Mouse (Mus musculus): ENCODE results near the gene Cers6.

The Cers6 gene

DNA sequence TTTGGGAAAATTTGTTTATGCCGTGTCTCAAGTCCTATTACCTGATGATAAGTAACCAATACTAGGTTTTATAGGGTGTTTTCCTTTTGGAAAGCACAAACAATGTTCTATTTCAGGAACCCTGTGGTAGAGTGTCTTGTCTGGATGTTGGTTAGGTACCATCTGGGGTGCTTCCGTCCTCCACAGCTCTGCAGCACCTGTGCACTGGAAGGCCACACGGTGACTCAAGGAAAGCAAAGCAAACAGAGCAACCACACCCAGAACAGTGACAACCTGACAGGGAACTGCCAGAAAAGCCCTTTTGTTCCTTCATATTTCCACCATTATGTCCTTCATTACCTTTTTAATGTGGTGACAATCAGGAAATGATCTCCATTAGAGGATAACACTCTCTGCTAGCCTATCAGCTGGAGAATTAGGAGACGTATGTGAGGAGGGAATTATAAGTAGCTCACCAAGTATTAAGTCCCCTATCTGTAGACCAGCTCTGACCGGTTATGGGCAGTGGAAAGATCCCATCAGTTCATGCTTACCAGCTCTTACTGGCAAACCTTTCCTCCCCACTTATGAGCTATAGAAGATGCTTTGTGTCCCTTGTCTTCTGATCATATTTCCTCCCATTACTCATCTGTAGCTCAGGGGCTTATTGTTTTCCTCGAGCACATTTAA is 158.7 kb downstream of the Cers6 start:
- DNase-seq (ENCODE audit: low spot score) = no peak

DNA sequence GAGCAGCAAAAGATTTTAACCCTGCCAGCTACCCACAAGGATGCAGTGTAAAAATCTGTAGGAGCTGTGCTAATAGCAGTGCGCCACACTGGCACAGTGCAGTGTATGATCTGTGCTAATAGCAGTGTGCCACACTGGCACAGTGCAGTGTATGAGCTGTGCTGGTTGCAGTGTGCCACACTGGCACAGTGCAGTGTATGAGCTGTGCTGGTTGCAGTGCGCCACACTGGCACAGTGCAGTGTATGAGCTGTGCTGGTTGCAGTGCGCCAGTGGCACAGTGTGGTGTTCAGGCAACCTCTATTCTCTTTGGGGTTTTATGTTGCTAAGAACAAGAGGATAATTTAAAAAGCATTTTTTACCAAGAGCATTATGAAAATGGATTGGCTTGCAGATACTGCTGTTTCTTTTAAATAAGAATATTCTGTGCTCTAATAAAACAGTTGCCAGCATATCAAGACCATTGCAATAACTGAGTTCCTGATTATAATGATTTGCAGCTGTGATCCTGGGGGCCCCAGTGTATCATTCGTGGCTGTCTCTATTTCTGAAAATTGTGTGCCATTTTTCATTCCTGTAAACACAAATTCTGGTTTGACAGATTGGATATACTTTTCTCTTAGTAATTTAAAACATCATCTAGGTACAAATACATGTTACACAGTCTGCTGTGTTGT is 159.5 kb downstream of the Cers6 start:
- DNase-seq (ENCODE audit: low spot score) = no peak

DNA sequence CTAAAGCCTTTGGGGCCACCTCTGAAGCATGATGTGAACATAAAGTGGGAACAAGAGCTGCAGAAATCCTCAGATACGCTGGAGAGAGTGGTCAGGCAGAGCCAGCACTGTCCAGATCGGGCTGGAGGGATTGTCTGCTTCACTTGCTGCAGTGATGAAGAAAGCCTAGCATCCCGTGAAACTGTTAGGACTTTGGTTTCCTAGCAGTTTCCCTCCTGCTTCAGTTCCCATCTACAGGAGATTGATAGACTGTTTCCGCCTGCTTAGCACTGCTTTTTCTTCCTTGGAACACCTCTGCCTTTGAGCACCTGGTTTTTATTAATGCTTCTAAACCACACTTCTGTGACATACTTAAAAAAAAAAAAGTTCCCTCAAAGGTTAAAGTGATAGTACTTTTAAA is 160.3 kb downstream of the Cers6 start:
- DNase-seq (ENCODE audit: low spot score) = no peak

DNA sequence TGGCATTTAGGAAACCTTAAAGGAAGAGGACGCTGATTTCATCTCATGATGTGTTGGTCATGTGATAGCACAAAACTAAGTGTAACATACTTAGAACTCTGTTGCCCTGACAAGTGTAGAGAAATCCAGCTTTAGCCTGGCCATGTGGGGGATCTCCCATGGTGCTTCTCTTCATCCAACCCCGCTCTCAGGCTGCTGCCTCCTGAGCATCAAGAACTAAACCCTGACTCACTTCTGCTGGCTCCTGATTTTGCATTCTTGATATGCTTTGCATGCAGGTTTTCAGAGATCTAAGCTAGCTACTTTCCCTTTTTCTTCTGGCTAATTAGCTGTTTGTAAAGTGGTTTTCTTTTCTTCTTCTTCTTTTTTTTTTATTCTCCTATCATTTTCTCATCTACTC is 163.6 kb downstream of the Cers6 start:
- DNase-seq (ENCODE audit: low spot score) = no peak

DNA sequence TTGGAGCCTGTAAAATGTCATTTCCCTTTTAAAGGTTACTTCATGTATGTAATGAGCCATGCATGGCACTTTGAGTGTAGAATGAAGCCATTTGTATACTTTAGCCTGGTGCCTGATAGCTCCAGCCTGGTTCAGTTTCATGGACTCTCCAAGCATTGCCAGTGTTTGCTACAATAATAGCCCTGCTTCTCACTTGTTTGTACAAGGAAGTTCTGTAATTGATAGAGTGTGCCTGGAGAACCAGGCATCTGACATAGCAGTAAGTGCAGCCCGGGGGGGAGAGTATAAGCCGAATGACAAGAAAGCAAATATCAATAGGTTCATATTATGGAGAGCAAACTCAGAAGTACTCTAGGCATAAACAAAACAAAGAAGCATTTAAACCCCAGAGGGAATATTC is 171.3 kb downstream of the Cers6 start:
- no peak for DNase-seq (ENCODE audit: low spot score)

DNA sequence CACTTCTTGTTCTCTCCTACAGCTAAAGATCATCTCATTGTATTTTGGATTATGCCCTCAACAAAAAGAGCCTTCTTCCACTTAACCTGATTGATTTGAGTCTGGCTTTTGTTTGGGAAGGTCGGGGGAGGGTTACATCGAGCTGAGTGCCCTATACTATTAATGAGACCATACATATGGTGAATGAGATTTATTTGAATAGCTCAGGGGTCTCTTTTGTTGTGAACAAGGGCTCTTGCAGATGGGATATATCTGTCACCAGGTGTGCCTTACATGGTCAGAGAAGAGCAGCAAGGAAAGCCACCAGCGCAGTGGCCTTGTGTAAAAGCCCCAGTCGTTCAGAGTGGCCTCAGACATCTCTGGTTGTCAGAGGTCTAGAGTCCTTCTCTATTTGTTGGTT is 174.2 kb downstream of the Cers6 start:
- DNase-seq (ENCODE audit: low spot score) = no peak

DNA sequence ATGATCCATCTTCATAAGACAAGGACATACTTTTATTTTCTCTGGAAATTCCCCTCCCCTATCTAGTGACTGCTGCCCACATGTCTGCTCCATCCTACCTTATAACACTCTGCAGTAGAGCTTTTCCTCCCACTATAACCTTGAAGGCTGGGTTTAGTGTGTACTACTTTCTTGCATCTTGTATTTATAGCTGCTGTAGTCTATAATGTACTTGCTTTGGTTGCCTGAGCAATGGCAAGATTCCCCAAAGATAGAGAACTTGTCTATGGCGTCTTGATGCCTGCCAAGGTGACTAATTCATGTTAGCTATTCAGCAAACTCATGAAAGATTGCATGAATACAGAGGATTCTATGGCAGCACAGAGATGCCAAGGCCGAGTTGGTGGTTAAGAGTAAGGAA is 176.1 kb downstream of the Cers6 start:
- DNase-seq (ENCODE audit: low spot score) = no peak

DNA sequence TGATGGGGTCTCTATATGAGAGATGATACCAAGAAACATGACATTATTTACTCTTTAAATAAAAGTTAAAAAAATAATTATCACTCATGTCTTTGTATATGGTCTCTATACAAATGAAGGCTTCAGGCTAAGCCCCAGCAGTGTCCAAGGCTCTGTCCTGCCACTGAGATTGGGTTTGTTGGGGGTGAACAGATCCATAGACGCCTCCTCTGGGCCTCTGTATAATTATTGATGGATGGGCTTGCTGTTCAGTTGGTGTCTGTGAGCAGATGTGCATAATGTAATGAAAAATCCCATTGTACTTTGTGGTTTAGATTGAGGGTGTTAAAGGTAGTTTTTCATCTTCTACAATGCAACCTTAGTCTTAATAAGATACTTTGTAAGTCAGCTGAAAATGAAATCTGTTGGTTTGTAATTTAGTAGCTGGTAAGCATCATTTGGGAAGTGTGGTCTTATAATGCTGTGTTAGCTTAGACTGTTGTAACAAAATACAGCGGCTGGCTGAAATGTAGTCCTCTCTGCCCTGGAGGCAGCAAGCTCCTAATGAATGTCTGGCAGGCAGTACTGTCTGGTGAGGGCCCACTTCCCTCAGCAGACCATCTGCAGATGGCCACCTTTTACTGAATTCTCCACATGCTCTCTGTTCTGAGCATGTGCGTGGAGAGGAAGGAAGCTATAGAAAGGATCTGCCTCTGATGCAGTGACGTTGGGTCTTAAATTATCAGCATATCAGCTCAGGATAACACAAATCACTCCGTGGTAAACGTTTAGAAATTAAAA is 181.3 kb downstream of the Cers6 start:
- DNase-seq (ENCODE audit: low spot score) = no peak

DNA sequence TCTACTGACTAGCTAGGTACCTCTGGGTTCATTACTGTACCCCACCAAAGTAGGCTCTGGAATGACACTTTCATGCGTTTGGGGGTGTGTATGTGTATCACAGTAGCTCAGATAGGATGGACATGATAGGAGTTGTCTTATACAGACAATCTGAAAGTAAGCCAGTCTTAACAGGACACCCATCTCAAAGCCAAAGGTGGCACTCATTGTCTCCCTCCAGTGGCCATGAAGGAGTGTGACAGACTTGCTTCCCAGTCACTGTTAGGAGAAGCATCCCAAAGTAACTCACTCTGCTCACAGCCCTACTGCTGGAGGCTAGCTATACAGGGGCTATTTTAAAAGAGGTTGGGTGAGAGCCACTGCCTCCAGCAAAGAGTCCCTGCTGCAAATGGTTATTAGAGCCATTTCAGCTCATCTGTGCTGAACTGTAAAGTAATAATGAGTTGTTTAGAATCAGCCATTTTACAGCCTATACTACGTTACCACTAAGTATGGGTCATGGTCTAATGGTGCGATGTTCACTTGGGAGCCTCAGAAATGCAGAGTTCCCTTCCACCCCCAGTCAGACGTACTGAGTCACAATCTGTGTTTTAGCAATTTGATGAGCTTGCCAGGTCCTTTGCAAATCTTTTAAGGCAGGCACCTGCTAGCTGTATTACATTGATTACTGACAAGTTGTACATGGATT is 182.3 kb downstream of the Cers6 start:
- no peak for DNase-seq (ENCODE audit: low spot score)

DNA sequence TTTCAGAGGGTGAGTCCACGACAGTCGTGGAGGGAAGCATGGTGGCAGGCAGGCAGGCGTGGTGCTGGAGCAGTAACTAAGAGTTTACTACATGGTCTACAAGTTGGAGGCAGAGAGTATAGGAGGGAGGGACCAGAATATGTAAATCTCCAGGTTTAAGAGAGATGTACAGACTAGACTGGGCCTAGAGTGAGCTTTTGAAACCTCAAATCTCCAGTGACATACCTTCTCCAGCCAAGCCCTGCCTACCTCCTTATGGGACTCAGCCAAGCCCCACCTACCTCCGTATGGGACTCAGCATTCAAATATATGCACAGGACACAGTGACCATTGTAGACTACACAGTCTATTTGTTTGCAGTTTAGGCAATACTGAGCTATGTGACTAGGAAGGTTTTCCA is 184.7 kb downstream of the Cers6 start:
- DNase-seq (ENCODE audit: low spot score) = no peak

DNA sequence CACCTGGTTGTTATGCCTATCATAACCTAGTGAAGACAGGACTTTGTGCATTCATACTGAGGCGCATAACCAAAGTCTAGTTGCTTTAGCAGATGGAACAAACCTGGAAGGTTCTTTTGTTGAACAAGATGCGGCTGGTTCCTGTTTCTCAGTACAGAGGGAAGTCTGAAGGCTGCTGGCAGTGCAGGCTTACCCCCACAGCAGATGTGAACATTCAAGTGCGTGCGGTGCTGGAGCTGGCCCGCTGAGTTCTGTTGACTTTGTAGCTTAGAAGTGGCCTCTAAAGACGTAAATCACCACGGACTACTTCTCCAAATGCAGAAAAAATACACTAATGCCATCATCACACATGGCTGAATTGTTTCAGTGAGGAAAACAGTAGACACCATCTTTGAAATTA is 186.1 kb downstream of the Cers6 start:
- DNase-seq (ENCODE audit: low spot score) = no peak

DNA sequence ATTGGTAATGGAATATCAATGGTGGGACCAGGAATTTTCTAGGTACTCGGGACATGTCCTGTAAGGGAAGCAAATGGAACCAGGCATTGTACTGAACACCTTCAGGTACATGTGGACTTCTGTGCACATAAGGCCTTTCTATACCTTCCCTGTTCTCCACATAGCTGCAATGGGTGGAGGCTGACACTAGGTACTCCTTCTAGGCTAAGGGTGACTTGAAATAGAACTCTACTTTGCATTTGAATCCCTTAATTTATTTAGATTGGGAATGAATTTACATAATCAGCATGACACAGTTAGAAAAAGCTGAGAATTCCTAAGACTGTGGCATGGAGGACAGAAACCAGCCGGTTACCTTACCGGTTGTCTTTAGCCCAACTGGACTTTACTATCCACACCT is 186.6 kb downstream of the Cers6 start:
- no peak for DNase-seq (ENCODE audit: low spot score)

DNA sequence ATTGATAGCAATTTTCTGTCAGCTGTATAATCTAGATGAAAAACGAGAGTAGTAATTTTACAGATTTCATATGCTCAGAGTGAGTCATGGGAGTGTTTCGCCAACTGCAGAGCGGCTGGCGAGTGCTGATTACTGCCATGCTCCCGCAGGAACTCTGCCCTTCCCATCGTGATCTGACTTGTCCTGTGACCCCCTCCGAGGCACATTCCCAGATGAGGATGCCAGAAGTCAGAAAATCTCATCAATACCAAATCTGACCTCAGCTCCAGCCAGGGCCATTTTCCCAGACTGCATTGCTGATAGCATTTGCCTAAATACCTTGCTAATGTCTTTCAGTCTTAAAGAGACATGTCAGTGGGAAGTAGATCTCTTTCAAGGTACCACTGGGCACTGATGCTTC is 187.9 kb downstream of the Cers6 start:
- no peak for DNase-seq (ENCODE audit: low spot score)

DNA sequence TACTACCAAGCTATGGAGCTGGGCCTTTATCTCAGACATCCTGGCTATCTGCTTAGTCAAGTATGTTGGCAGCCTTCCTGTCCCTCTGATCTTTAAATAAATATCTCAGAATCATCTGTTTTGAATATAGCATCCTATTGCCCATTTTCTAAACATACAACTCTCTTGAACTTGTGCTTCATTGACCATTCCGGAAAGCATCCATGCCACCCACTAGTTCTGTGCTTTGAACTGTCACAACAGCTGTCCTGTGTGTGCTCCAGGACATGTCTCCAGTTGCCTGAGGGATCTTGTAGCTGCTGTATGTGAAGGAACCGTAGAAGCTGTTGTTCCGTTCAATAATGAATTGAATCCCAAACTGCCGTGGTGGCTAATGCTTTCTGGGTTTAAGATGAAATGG is 188.9 kb downstream of the Cers6 start:
- no peak for DNase-seq (ENCODE audit: low spot score)

DNA sequence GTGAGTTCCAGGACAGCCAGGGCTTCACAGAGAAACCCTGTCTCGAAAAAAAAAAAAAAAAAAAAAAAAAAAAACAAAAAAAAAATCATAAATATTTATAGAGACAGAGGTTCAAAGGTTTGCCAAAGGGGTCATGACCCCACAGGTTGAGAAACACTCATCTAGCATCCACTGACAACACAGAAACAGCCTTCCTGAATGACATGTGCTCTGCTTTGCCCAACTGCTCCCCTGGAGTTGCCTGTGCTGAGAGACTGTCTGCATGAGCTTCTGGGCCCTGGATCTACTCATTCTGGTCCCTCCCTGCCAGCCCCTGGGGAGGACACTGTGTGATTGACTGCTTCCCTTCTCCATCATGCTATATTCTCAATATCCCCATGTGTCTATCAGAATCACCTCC is 190.4 kb downstream of the Cers6 start:
- no peak for DNase-seq (ENCODE audit: low spot score)

DNA sequence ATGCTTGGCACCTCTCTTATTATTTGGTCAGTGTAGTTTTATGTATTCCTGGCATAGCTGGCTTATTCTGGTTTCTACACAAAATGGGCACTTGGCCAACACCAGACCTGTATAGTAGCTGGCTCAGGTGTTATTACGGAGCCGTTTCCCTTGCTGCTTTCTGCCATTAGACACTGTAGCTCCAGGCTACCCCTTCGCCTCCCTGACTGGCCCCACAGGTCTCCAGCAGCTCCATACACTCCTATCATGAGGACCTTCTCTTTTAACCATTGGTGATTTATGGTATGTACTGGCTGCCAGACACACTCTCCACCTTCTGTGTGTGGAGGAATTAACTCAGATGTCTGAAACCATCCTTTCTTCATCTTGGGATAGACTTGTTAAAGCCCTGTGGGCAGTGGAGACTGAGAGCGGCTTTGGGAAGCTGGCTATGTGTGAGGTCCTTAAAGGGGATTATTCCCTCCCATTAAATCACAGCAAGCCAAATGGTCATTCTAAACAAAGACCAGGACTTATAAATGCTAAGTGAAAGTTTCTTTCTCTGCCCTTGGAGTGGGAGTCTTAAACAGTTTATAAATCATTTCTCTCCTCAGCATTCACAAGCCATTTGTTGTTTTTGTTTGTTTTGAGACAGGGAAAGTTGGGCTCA is 192.1 kb downstream of the Cers6 start:
- no peak for DNase-seq (ENCODE audit: low spot score)

DNA sequence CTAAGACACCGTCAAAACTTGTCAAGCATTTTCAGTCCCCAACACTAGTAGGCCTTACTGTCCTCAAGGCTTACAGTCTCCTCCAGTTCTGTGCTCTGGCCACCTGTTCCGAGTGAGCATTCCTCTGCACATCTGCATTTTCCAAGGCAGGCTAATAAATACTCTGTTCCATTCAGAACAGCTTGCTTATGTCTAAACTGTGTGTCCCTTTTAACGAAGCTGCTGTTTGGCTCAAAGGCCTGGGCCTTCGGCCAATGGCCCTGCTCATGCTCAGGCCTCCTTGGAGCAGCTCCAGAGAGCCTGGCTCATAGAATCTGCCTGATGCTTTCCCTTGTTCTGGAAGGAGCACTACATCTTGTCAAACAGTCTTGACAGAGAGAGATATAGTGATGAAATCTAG is 193.0 kb downstream of the Cers6 start:
- no peak for DNase-seq (ENCODE audit: low spot score)

DNA sequence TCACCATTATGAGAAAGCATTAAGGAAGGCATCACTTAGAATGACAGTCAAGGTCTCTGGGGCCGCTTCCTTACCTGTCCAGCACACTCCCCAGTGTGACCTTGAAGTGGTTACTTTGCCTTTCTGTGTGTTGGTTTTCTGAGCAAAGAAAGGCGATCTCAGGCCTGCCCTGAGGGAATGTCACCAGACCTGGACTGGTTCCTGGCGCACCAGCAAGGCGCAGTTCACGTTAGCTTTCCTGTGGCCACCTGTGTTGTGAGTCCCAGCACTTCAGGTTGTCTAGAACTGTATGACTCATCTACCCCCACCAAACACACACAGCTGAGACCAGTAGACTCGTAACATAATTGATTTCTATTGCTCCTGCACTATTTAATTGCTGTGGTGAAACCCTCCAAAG is 193.9 kb downstream of the Cers6 start:
- no peak for DNase-seq (ENCODE audit: low spot score)

DNA sequence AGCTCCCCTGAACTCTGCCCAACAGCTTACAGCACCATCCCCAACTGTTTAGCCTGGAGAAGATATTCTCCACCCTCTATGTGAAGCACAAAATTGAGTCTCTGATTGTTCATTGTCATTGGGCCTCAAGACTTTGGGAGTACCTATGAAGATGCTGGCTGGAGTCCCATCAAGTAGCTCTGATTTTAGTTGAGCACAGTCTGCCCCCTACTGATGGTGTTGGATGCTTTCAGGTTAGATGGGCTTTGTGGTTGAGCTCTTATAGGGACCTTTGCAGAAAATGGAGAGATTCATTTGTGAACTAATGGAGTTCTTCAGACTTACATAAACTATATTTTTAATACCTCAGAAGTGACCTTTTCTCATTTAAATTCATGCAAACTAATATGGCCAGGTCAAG is 200.1 kb downstream of the Cers6 start:
- DNase-seq (ENCODE audit: low spot score) = no peak

DNA sequence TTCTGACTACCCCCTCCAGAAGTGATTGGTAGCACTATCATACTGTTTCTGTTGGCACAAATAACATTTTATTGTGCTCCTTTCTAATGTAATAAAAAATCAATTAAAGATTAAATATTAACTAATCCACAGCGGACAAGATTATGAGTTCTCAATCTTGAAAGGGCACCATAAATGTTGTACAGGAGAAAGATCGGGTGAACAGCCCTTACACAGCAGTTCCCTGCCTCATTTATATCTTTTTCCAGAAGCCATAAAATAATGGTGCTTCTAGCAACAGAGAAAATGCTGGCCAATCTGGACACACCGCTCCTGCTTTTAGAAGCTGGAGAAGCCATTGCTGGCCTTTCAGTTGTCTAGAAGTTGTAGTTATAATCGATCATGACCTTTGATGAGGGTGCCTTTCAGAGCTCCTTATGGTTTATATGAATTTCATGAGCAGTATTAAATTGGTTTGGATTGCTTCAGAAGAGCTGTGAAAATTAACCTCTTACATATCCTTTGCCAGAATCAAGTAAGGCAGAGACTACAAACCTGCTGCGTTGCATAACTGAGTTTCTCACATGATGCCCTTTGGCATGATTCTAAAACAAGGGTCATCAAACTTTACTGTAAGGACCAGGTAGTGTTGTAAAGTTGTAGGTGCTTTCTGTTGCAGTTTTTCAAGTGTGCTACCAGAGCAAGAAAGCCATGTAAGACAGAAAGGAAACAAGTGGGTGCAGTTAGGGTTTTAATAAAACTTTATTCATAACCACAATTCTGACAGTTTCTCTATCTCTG is 200.9 kb downstream of the Cers6 start:
- DNase-seq (ENCODE audit: low spot score) = no peak

DNA sequence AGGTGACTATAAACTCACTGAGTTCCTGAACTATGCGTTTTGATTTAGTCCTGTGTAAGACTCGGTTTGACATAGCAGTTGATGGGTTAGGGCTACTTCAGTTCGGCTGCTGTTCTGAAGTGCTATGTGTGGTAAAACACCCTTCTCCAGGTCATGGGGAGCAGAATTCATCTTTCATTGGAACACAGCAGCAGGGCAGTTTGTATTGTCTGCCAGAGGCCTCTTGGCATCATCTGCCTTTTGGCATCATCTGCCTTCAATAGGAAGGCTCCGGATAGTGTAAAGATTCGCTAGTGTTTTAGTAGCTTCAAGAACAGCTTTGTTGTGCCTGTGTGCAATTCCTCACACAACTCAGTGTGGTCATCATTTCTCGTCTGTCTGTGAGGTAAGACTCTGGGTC is 203.5 kb downstream of the Cers6 start:
- DNase-seq (ENCODE audit: low spot score) = no peak

Data from left cerebral cortex, adult 11 months (tissue).